Comparison of ENCODE assay signal across 8 mouse cellular contexts in the genomic region with DNA sequence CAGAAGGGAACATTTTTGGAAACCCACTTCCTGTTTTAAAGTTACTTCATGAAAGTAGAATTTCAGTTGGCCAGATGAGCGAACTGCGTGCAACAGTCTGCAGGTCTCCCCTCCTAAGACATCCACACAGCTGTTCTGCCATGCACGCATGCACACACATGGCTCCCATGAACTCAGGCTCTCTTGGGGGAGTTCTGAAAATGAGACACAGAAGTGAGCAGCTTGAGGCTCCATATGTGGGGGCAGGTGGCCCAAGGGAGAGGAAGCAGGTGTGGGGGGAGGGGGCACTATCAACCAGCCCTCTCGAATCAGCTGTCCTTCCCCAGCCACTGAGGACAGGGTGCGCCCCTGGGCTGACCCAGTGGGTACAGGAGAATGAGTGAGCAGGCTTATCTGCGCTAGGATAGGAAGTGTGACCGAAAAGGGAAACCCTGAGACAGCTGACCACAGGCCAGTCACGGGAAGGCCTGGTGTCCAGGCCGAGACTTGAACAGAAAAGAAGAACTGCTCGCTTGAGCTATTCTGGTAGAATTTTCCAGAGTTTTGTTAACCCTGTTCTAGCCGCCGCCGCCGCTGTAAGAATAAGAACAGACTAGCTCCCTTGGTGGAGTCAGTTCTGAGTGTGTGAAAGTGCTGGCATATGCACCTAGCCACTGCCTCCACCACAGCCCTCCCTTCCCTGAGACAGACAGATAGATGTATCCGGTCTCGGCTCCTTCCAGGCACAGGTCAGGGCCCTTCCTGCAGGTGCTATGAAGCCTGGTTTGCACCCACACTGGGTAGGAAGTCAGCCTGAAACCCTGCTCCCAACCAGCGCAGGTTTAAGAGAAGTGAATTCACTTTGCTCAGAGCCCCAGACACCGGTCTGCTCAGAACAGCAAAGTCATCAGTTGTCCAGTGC. TPM values are rescaled to one million over a fixed set of nuclear protein-coding genes. Genes with fewer than 3 reads are reported as not detected.
A peak's percentile ranks its signal among the peaks of the same experiment; 100 is the strongest.
DNase-seq lines count a peak whose midpoint lies in the region; ATAC-seq lines count a peak whose summit lies in the region.

No protein-coding gene starts in this region.

- H3K9me3 ChIP-seq in forebrain, embryonic 15.5 days = no peaks in the 10 kb centered on the region

- H3K4me2 ChIP-seq in forebrain, embryonic 15.5 days (replicated peaks) = no peak overlapping the region

- peak; percentile 60 for DNase-seq in layer of hippocampus, adult 11-12 months (ENCODE audit: low spot score)
- no peak for DNase-seq in layer of hippocampus, adult 8-10 months (ENCODE audit: low spot score in 2 of 2)
- peak; percentile 82 for DNase-seq in induced T-regulatory cell, adult 2 months (ENCODE audit: low read depth)
- peak; percentile 86 for DNase-seq in thymus, postnatal 25 days
- DNase-seq in ovary, adult 18-20 months (ENCODE audit: low spot score) = no peak

- peak; percentile 92 for ATAC-seq in megakaryocyte, adult 5-6 weeks (ENCODE audit: poor library complexity, severe bottlenecking)
- no peak for ATAC-seq in forebrain, embryonic 15.5 days (replicated peaks)

- no peak overlapping the region for H3K9ac ChIP-seq in forebrain, embryonic 15.5 days (replicated peaks)

- H3K27me3 ChIP-seq in forebrain, embryonic 15.5 days = no peaks in the 10 kb centered on the region

- 87% methylated on average over 18 of the region's 18 CpGs for WGBS in forebrain, embryonic 15.5 days

- H3K4me1 ChIP-seq in brown adipose tissue, adult 24 weeks (ENCODE audit: control insufficient read depth, insufficient read depth, insufficient read length, low read length) = no peaks in the 10 kb centered on the region
- H3K4me1 ChIP-seq in forebrain, embryonic 15.5 days = no peaks in the 10 kb centered on the region

- H3K4me3 ChIP-seq in brown adipose tissue, adult 24 weeks (ENCODE audit: insufficient read depth, low read depth, low read length) = peak overlapping the region; percentile 14; the same call in 1 of the 2 replicates
- H3K4me3 ChIP-seq in forebrain, embryonic 15.5 days = no peak overlapping the region

- H3K36me3 ChIP-seq in forebrain, embryonic 15.5 days = no peaks in the 10 kb centered on the region

- H3K27ac ChIP-seq in brown adipose tissue, adult 24 weeks (replicated peaks; ENCODE audit: low read depth, low read length) = peak overlapping the region; percentile 93
- H3K27ac ChIP-seq in forebrain, embryonic 15.5 days (replicated peaks) = no peak overlapping the region

RNA-seq across cellular contexts. Expression of a gene that starts 26.2 kb away (rescaled TPM):
- 10 to 100 TPM; 41.3 to 80.9 (median 59.9) TPM for total RNA-seq in layer of hippocampus, adult 8-10 months (2022)
- polyA plus RNA-seq in brown adipose tissue, adult 24 weeks (2012; ENCODE audit: insufficient read depth, insufficient read length, missing spikeins) = 9.6 and 9.9 TPM in 2 replicates
- total RNA-seq in megakaryocyte, adult 5-6 weeks (2015) = 155 and 159 TPM in 2 replicates
- 158 and 165 TPM in 2 replicates for total RNA-seq in megakaryocyte, adult 5-6 weeks (2017)
- polyA plus RNA-seq in forebrain, embryonic 15.5 days (2015; fragmentation: Nextera tagmentation; extraction: Ambion mirVana) = 21.9 and 22.2 TPM in 2 replicates

Comparison
In these comparisons a context has a peak if more than half of its experiments do, and no peak if none do; other contexts are left out.
1. DNase-seq: peak in layer of hippocampus, adult 11-12 months (single experiment), induced T-regulatory cell, adult 2 months (single experiment) and thymus, postnatal 25 days (single experiment); none in layer of hippocampus, adult 8-10 months (0 of 2) and ovary, adult 18-20 months (single experiment).